Mouse (Mus musculus) testis, postnatal 14 days (tissue): ENCODE measurements around the gene Rptor.

ENCODE experiments used
- DNase-seq: peaks from one replicate; pipeline ENCODE4 v3.0.0; 2021; ENCODE audit warnings: low spot score

Rptor gene

GRCm38 (mm10) chr11:119607464-119607863 lies 4.8 kb downstream of the Rptor start:
- DNase-seq, result no peak

GRCm38 (mm10) chr11:119611496-119611895 lies 8.8 kb downstream of the Rptor start:
- no peak for DNase-seq

- no peak for DNase-seq
Observed at GRCm38 (mm10) chr11:119612179-119612578, 9.5 kb downstream of the Rptor start.

- no peak for DNase-seq
Observed at GRCm38 (mm10) chr11:119615087-119615486, 12.4 kb downstream of the Rptor start.

GRCm38 (mm10) chr11:119618763-119619162 lies 16.1 kb downstream of the Rptor start:
- no peak for DNase-seq

- DNase-seq, result no peak
Observed at GRCm38 (mm10) chr11:119621266-119621665, 18.6 kb downstream of the Rptor start.

GRCm38 (mm10) chr11:119623800-119624199 lies 21.1 kb downstream of the Rptor start:
- DNase-seq, result no peak

- DNase-seq, result no peak
Observed at GRCm38 (mm10) chr11:119624401-119624800, 21.7 kb downstream of the Rptor start.

GRCm38 (mm10) chr11:119624955-119625354 lies 22.2 kb downstream of the Rptor start:
- DNase-seq, result no peak

GRCm38 (mm10) chr11:119625476-119625875 lies 22.8 kb downstream of the Rptor start:
- no peak for DNase-seq

- DNase-seq, result no peak
Observed at GRCm38 (mm10) chr11:119625943-119626342, 23.2 kb downstream of the Rptor start.

- DNase-seq, result no peak
Observed at GRCm38 (mm10) chr11:119627243-119627642, 24.5 kb downstream of the Rptor start.

GRCm38 (mm10) chr11:119629072-119629471 lies 26.4 kb downstream of the Rptor start:
- DNase-seq, result no peak

- DNase-seq, result no peak
Observed at GRCm38 (mm10) chr11:119630329-119630728, 27.6 kb downstream of the Rptor start.

- no peak for DNase-seq
Observed at GRCm38 (mm10) chr11:119631222-119631870, 28.6 kb downstream of the Rptor start.

GRCm38 (mm10) chr11:119636371-119636883 lies 33.7 kb downstream of the Rptor start:
- DNase-seq, result no peak

- no peak for DNase-seq
Observed at GRCm38 (mm10) chr11:119637519-119637918, 34.8 kb downstream of the Rptor start.

GRCm38 (mm10) chr11:119640491-119640890 lies 37.8 kb downstream of the Rptor start:
- DNase-seq, result no peak

GRCm38 (mm10) chr11:119641831-119642381 lies 39.2 kb downstream of the Rptor start:
- DNase-seq, result no peak

- DNase-seq, result no peak
Observed at GRCm38 (mm10) chr11:119643347-119643746, 40.6 kb downstream of the Rptor start.

- no peak for DNase-seq
Observed at GRCm38 (mm10) chr11:119644140-119644539, 41.4 kb downstream of the Rptor start.

GRCm38 (mm10) chr11:119644612-119645379 lies 42.1 kb downstream of the Rptor start:
- DNase-seq, result no peak

- no peak for DNase-seq
Observed at GRCm38 (mm10) chr11:119650456-119650855, 47.8 kb downstream of the Rptor start.
